Mouse (Mus musculus) liver, embryonic 15.5 days (tissue): ENCODE data around the gene Zfp956. TPM values are rescaled to one million over a fixed set of nuclear protein-coding genes. Genes with fewer than 3 reads are reported as not detected.

Experiments used
- ATAC-seq: fragments of 200-750 bp; cut with Nextera tagmentation; 2 replicates; pipeline ENCODE4 v1.8.0; 2017; ENCODE audit warnings: moderate number of reproducible peaks, mild to moderate bottlenecking, moderate library complexity; ENCODE audit not compliant: insufficient read depth
- H3K27ac ChIP-seq: fragments of 300-500 bp; sonication (generic); replicated peaks from 2 replicates; pipeline ENCODE4 v1.5.1; 2015; ENCODE audit warnings: mild to moderate bottlenecking, inconsistent platforms
- H3K27me3 ChIP-seq: fragments of 300-500 bp; sonication (generic); 2 replicates; pipeline ENCODE4 v1.6.1; 2015; ENCODE audit warnings: mild to moderate bottlenecking, inconsistent platforms
- H3K36me3 ChIP-seq: fragments of 300-500 bp; sonication (generic); replicated peaks from 2 replicates; pipeline ENCODE4 v1.6.1; 2015; ENCODE audit warnings: moderate library complexity, mild to moderate bottlenecking, inconsistent platforms
- H3K4me1 ChIP-seq: fragments of 300-500 bp; sonication (generic); replicated peaks from 2 replicates; pipeline ENCODE4 v1.6.1; 2015; ENCODE audit warnings: inconsistent platforms
- H3K4me2 ChIP-seq: fragments of 300-500 bp; sonication (generic); 2 replicates; pipeline ENCODE4 v1.6.1; 2015; ENCODE audit warnings: moderate library complexity, mild to moderate bottlenecking, inconsistent platforms
- H3K4me3 ChIP-seq: fragments of 300-500 bp; sonication (generic); replicated peaks from 2 replicates; pipeline ENCODE4 v1.5.1; 2015; ENCODE audit warnings: mild to moderate bottlenecking, inconsistent platforms
- H3K9ac ChIP-seq: fragments of 300-500 bp; sonication (generic); 2 replicates; pipeline ENCODE4 v1.6.1; 2015; ENCODE audit warnings: moderate library complexity, mild to moderate bottlenecking, inconsistent platforms
- H3K9me3 ChIP-seq: fragments of 300-500 bp; sonication (generic); replicated peaks from 2 replicates; pipeline ENCODE4 v1.6.1; 2016; ENCODE audit warnings: inconsistent platforms
- WGBS: fragments of 180-500 bp; shearing (Covaris S2); methylation state at CpG from one replicate; pipeline ENCODE4 v1.1.7; 2015; ENCODE audit warnings: mixed read lengths; ENCODE audit not compliant: insufficient replicate concordance; 5-methylcytosine and 5-hydroxymethylcytosine counted together
- polyA plus RNA-seq: library from polyadenylated mRNA; unstranded; fragments of >200 nt; fragmentation: Nextera tagmentation; extraction: Ambion mirVana; gene quantifications from 2 replicates; pipeline ENCODE4 v1.2.1, GENCODE M21; 2015

Gene Zfp956
- polyA plus RNA-seq, 1 experiment from 2014 or later: 2.2 TPM

- Histone ChIP-seq H3K4me2 (no peak overlapping the region), H3K9me3 (no peaks in the 10 kb centered on the region), H3K27ac (no peak overlapping the region), H3K27me3 (no peaks in the 10 kb centered on the region), H3K9ac (no peak overlapping the region), H3K4me1 (no peaks in the 10 kb centered on the region), H3K36me3 (no peaks in the 10 kb centered on the region), H3K4me3 (no peak overlapping the region)
- 8% methylated on average over 6 of the region's 6 CpGs for WGBS
- peak; percentile 84 for ATAC-seq
Observed at GRCm38 (mm10) chr6:47978897-47979368, 25.7 kb downstream of the Zfp956 start.

- Histone ChIP-seq H3K4me1 (no peaks in the 10 kb centered on the region), H3K36me3 (no peaks in the 10 kb centered on the region), H3K4me2 (no peak overlapping the region), H3K4me3 (no peak overlapping the region), H3K9ac (no peak overlapping the region), H3K27me3 (peaks cover 3% of the 10 kb centered on the region; the same call in 1 of the 2 replicates), H3K27ac (no peak overlapping the region), H3K9me3 (no peaks in the 10 kb centered on the region)
- no peak for ATAC-seq
- WGBS: 28% methylated on average over 2 of the region's 2 CpGs
Observed at GRCm38 (mm10) chr6:47983936-47984335, 30.7 kb downstream of the Zfp956 start.

GRCm38 (mm10) chr6:47995661-47996060 is 42.5 kb downstream of the Zfp956 start:
- H3K36me3 ChIP-seq: no peaks in the 10 kb centered on the region
- H3K4me2 ChIP-seq: no peak overlapping the region
- H3K27me3 ChIP-seq: no peaks in the 10 kb centered on the region
- WGBS: 67% methylated on average over 9 of the region's 9 CpGs
- H3K9me3 ChIP-seq: no peaks in the 10 kb centered on the region
- H3K9ac ChIP-seq: no peak overlapping the region
- no peak for ATAC-seq
- H3K27ac ChIP-seq: no peak overlapping the region
- no peaks in the 10 kb centered on the region for H3K4me1 ChIP-seq
- H3K4me3 ChIP-seq: no peak overlapping the region

- 59% methylated on average over 8 of the region's 8 CpGs for WGBS
- H3K4me2 ChIP-seq: no peak overlapping the region
- no peak for ATAC-seq
- H3K27ac ChIP-seq: no peak overlapping the region
- H3K4me1 ChIP-seq: peaks cover 1% of the 10 kb centered on the region; the same call in 1 of the 2 replicates
- H3K4me3 ChIP-seq: no peak overlapping the region
- no peaks in the 10 kb centered on the region for H3K27me3 ChIP-seq
- no peaks in the 10 kb centered on the region for H3K9me3 ChIP-seq
- no peak overlapping the region for H3K9ac ChIP-seq
- H3K36me3 ChIP-seq: no peaks in the 10 kb centered on the region
Observed at GRCm38 (mm10) chr6:48010727-48011126, 57.5 kb downstream of the Zfp956 start.

Other genes with a start within 250 kb of the Zfp956 start
- gene Pdia4, start 140.0 kb upstream of the Zfp956 start, polyA plus RNA-seq: 115 and 123 TPM in 2 replicates
- gene Zfp786, start 122.5 kb upstream of the Zfp956 start, polyA plus RNA-seq: 0.39 and 0.41 TPM in 2 replicates
- 1.6 and 2.5 TPM in 2 replicates for gene Zfp398, start 117.7 kb upstream of the Zfp956 start, polyA plus RNA-seq
- 2.6 and 3.1 TPM in 2 replicates for gene Zfp282, start 76.2 kb upstream of the Zfp956 start, polyA plus RNA-seq
- 5.3 and 6.0 TPM in 2 replicates for gene Zfp212, start 32.9 kb upstream of the Zfp956 start, polyA plus RNA-seq
- 2.3 and 2.4 TPM in 2 replicates for gene Zfp777, start 95.5 kb downstream of the Zfp956 start, polyA plus RNA-seq
- gene Zfp746, start 133.2 kb downstream of the Zfp956 start, polyA plus RNA-seq: 4.0 and 4.7 TPM in 2 replicates